Mouse (Mus musculus): ENCODE results near the gene Adamts20.

Adamts20 gene

DNA sequence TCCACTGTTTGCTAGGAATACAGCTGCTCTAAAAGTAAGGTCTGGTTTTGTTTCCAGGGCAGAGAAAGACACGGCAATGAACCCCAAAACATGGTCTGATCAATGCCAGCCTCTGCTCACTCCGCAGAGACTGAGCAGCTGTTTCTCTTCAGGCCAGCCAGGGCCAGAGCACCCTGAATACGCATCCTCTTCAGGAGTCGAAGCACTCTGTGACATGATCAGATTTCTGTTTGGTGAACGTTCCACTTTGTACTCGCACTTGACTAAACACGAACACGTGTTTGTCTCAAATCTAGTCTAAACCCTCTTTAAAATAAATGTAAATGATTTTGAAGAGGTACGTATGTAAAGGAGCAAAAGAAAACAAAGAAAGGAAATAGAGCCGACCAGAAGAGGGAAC is 130.6 kb downstream of the Adamts20 start:
- no peak for DNase-seq

DNA sequence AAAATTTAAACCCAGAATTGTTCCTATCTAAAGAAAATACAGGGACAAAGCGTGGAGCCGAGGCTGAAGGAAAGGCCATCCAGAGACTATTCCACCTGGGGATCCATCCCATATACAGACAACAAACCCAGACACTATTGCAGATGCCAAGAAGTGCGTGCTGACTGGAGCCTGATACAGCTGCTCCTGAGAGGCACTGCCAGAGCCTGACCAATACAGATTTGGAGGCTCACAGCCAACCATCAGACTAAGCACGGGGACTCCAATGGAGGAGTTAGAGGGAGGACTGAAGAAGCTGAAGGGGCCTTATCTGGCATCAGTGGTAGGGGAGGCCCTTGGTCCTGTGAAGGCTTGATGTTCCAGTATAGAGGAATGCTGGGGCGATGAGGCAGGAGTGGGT is 138.6 kb downstream of the Adamts20 start:
- DNase-seq: no peak

DNA sequence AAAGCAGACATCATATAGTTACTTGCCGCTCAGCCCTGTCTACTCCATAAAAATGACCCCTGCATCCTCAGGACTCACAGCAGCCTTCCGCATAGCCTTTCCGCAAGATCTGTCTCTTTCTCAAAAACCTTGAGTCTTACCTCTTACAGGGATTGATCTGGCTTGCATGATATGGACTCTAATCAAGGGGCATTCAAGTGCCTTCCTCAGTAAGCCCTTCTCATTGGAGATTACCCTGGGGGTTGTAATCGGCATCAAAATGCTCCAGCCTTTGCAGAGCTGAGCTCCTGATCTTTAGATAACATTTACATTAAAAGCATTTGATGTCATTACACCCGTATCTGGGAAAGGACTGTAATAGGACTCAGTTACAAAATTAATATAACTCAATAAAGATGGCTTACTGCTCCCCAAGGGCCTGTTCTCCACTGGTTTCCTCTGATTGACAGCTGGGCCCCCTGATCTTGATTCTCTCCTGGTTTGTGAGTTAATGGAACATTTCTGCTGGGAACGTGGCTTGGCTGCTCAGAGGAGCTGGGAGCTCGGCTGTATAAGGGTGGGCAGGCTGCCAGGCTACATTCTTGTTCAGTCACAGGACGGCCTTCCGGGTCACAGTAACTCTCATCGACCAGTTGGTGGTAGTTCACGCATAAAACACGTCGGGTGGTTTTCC is 139.6 kb downstream of the Adamts20 start:
- DNase-seq: peak; percentile 5

DNA sequence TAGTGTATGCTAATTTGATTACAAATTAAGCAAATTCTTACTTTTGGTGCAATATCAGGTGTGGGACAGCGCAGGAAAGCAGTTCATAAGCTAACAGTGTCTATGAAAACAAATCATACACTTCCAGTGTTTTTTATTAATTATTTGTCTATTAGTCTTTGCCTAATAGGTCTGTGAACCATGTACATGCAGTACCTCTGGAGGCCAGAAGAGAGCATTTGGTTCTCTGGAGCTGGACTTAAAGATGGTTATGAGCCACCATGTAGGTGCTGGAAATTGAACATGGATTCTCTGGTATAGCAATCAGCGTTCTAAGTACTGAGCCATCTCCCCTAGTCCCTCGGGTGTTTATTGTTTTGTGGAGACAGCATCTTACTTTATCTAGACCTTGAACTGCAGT is 149.0 kb downstream of the Adamts20 start:
- DNase-seq: no peak

DNA sequence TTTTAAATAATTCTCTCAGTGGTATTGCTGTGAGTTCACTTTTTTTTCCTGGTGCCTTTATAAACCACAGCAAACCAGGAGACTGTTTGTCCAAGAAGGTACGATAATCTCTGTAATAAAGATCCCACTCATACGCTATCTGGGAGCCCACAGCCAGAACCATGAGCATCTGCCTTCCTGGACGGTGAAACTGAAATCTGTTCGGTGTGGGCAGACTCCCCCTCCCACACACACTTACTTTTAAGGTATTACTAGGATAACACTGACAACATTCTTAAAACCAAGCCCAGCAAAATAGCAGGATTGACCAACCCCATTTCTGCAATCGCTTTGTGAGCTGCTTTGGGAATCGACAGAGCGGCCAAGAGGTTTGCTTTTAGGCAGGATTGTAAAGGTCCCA is 155.5 kb downstream of the Adamts20 start:
- no peak for DNase-seq

DNA sequence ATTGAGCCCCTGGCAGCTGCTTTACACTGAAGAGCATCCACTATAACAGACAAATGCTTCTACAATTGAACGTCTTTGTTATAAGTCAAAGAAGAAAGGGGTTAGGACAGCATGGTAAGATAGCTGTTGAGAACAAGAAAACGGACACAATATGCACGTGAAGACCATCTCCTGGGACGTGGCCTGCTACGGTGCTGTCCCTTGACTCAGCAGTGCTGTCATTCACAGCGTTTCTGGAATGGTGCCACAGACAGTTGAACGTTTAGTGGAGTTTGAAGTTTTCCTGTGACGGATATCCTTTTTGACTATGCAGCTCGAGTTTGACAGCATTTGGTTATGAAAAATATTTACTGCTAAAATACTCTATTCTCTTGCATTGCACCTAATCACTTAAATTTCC is 157.3 kb downstream of the Adamts20 start:
- DNase-seq: no peak

DNA sequence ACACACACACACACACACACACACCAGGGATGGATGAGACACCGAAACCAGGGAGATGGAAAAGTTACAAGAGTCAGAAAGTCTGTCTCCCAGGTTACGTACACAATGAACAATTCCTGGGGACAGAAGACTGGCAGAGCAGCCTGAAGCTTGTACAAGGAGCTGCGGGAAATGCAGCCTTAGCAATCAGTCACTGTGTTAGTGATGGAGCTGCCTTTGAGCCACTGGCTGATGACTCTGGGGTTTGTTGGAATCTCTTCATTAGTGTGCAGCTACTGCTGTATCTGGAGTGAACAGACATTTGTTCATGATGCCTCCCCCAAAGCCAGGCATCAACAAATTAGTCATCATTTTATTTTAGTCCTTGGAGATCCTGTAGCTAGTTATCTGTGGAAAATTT is 162.1 kb downstream of the Adamts20 start:
- no peak for DNase-seq

DNA sequence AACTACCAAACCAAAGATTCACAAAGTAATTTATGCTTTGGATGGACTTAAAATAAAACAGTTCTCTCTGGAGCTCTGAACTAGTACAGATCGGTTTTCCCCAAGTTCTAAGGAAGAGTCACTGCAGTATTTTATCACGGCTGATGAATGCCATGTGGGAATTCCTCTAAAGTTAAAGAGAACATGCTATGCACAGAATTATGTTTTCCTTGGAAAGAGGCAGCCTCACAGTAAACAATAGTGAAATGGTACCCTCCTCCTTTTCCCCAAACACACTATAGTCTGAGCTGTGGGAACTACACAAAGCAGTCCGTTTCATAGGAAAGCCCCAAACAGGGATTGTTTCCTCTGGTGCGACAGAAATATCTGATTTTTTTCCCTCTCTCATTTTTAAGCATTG is 171.1 kb downstream of the Adamts20 start:
- DNase-seq: no peak

DNA sequence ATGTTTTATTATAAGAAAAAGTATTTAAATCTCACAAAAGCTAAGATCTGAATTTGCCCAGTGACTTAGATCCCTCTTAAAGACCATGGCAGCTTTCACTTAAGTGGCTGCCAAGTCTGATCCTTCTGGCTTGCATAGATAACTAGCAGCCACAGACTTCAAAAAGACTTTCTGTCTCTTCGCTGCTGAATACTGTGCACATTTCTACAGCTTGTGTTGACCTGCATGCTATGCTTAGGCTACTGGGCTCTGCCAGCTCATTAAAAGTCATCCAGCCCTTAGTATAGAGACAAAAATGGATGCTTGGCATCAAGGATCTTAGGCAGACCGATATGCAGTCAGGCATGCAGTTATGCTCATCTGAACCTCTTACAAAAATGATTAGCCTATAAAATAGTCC is 177.2 kb downstream of the Adamts20 start:
- no peak for DNase-seq

DNA sequence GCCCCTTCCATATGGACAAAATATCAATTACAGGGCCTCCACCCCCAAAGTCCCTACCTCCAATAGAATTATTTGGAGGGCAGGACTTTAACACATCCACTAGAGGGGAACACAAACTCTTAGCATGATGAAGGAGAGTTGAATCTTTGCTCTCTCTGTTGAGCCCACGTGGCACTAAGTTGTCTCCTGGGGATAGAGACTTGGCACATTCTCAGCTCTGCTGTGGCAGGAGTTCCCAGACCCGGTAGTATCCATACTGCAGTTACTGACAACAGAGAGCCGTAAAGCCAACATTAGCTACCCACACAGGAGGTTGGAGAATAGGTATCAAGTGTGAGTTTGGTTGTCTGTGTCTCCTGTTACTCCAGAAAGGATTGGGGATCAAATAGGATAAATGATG is 177.7 kb downstream of the Adamts20 start:
- no peak for DNase-seq

DNA sequence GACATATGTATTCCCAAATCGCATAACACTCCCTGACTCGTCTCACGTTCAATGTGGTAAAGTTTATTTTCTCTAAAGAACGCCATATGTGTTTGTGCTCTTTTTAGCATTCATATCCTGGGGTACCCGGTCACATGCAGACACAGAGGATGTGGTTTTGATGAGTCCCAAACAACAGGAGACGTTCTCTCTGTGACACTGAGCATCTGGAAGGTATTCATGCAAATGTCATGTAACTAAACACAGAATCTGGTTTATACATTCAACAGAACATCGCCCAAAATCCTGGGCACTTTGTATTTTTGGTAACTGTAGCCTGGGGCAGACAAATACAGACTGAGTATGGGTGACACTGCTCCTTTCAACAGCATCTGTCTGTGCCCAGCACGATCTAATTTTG is 188.8 kb downstream of the Adamts20 start:
- DNase-seq: no peak

DNA sequence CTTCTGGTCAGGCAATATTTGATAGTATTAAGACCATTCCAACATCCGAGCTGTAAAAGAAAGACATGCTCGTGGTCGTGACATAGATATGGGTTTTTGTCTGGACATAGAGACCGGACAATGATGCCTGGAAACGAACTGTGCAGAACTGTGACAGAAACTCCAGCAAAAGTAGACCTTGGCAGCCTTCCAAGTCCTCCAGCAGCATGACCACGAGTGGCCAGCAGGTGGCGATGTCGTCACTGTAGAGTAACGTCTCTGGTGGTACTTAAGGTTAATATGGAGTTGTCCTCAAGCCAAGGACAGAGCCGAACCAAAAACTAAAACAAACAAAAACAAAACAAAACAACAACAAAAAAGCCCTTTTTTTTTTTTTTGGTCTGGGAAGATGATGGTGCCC is 199.6 kb downstream of the Adamts20 start:
- DNase-seq: peak; percentile 27

DNA sequence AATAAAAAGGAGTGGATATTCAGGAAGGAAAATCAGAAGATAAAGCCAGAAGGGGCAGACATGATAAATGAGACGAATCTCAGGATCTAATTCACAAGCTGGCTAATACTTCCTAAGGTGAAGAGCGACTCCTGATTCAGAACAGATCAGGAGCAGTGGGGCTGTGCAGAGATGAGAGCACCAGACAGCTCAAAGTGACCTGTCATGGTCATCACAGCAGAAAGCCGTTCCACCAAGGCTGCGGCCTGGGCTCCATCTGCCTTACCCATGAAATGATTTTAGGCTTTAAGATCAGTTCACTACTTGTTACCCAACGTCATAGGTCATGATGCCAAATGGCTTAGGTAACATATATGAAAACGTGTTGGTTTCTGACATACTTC is 200.7 kb downstream of the Adamts20 start:
- no peak for DNase-seq

DNA sequence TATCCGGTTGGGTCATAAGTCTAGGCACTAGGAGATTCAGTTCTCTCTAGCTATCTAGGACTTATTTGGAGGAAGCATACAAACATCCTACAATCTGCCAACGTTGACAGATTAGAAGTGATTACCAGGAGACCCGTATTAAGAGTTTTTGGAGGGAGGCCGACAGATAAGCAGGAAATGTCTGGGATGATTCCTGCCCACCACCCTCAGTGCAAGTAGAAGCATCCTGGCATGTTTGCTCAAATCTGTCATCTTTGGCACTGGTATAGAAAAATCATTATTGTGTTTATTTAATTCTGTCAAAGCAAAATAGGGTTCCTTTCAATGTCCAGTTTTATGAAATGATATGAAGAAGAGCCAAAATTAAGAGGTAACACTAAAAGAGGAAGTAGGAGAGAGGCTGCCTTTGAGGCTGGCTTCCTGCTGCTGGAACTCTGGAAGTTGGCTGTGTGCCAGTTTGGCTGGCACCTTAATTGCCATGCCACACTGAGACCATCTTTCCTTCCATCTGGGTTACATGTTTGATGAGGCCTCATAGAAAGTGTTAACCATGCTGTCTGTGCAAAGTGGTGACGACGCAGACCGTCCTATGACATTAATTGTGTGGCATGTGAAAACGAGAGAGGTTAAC is 201.2 kb downstream of the Adamts20 start:
- no peak for DNase-seq

DNA sequence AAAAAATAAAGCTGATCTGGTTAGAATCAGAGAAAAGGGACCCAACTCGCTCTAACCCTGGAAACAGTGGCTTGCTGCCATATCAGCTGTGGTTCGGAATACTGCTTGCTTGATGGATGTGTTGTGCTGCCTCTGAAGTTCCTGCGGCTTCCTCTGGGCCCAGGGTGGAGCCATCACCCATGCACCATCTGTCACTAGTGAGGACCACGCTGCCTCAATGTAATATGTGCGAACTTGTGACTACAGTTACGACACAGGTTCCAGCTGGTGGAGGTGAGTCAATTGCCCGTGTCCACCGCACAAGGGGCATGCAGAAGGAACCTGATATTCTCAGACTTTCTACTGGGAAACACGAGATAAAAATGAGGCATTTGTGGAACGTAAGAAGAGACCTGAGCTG is 202.0 kb downstream of the Adamts20 start:
- no peak for DNase-seq

DNA sequence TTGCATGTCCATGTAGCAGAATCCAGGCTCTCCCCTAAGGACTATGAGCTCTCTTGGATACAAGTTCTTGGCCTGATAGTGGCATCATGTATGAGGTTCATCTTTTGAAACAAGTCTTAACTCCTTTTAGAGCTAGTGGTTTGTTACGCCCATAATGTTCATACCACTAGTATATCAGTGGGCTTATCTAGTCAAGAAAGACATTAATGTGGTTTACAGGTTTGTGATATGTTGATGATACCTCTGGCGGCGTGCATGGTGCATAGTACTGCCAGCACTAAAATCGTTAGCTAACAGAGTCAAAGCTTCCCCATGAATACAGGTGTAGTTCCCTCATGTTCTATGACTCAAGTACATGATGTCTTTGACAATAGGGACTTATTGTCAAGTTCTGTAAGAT is 205.7 kb downstream of the Adamts20 start:
- no peak for DNase-seq

DNA sequence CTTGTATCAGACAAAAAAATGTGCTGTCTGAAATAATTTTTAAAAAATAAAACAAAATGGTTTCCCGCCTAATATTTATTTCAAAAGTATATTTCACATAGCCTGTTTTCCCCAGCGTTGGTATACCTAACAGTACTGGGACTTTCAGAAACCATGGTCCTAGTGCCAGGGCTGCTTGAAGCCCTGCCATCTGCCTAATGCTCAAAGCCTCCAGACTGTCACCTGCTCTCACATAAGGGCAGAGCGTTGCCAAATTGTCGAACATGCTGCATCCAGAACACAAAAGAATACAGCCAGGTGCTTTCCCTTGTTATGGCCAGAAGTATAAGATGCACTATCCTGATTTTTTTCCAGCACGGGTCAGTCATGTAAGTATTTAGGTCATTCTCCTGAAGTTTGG is 209.7 kb downstream of the Adamts20 start:
- peak; percentile 76 for DNase-seq

DNA sequence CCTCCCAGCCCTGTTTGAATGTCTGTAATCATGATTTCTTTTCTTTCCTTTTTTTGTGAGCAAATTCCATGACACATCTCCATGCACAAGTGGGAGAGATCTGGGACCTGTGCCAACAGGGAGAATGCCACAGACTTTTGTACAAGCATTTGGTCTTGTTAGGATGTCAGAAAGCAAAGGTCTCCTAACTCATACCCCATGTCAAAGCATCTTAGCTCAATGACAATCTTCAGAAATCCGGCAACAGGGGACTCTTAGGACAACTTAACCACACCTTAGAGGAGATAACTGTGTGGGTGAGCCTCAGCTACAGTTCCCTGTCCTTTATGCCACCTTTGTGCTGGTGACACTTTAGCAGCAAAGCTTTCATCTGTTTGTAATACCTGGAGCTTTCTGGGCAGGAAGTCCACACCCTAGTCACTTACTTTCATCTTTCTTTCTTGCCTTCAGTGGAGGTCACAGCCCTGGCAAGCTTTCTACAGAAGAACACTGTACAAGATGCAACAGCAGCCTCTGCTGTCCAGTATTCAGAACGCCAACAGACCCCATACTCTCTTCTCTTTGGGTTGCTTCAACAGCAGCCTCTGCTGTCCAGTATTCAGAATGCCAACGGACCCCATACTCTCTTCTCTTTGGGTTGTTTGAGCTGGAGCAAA is 210.2 kb downstream of the Adamts20 start:
- no peak for DNase-seq

DNA sequence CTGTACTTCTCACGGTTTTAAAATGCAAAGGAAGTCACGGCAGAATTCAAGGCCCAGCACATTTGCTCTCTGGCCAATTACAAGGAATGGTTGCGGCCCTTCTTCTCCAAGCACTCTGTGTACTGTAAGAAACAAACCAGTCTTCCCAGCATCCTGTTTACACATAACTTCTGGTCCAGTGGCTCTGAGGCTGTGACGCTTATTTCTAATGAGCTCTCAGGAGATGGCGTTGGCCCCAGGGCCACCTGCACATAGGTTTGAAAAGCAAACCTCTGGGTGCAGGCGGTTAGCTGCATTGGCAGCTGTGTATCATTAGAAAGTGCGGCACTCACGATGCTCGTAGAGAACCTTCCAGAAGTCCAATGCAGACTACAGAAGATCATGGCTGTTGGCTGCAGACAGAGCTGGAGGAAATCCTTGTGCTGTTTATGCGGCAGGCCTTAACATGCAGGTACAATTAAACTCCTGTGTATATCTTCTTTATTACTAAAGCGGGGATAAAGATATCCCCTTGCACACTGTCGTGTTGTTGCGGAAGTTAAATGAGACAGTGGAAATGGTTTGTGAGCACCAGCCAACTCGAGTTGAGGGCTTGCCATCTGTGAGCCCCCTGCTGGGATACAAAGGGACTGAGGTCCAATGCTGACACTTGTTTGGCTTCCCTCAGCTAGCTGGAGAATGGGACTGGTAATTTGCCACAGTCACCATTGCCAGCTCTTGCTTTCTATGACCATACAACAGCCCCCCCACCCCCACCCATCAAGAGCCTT is 210.9 kb downstream of the Adamts20 start:
- peak; percentile 82 for DNase-seq

DNA sequence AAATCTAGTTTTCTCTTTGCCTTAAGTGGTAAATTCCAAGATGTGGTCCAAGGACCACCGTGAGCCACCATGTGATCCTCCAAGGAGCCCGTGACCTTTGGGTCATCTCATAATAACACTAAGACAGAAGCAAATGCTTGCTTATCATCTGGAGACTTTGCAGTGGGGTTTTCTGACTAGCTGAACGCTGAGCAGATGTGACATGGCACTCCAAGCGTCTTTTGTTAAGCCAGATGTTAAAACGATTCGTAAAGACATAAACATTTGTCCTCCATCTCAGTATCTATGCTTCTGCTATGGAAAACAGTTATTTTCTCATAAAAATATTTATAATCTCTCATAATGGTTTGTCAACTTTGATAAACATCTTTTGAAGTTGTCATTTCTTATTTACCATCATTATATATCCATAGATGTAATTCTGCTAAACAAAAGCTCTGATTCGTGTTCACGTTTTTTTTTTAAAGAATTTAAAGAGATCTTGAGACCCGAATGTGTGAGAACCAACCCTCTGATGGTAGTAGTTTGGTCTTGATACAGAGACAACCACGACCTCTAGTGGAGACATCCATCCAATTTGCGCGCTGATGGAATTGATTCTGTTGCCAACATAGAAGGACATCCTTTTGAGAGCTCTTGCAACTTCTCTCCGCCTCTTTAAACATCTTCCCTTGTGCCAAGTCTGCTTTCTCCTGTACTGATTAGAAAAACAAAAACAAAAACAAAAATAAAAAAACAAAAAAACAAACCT is 212.1 kb downstream of the Adamts20 start:
- DNase-seq: no peak

DNA sequence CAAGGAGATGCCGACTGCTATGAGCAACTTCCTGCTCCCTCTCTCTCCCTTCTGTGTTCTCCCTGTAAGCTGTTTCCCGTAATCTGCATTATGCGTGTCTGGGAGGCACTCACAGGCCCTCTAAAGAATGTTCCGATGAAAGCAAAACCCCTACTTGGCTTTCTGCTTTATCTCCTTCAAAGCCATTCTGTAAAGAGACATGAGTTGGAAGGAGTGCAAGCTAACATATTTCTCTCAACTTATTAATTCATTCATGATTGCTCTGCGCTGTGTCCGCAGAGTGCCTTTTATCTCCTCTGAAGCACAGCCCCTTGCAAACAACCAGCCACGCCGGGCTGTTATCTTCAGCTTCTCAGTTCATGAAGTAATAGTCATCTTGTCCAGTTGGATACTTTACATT is 215.5 kb downstream of the Adamts20 start:
- DNase-seq: no peak

DNA sequence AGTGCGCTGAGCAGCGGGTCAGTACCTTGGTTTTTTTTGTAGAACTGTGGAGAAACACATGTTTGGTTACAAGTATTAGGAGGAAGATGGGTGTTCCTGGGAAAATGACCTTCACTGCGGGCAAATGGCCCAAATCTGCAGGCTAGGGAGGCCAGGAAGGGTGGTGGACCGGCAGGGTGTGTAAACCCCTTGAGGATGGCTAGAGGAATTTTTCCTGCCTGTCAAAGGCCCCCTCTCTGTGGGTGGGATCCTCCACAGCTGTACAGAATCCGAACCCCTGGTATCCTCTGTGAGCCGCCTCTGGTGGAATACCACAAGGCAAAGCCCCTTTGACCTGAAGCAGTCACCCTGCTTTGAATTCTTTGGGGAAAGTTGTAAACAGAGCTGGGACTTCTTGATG is 216.8 kb downstream of the Adamts20 start:
- DNase-seq: no peak

DNA sequence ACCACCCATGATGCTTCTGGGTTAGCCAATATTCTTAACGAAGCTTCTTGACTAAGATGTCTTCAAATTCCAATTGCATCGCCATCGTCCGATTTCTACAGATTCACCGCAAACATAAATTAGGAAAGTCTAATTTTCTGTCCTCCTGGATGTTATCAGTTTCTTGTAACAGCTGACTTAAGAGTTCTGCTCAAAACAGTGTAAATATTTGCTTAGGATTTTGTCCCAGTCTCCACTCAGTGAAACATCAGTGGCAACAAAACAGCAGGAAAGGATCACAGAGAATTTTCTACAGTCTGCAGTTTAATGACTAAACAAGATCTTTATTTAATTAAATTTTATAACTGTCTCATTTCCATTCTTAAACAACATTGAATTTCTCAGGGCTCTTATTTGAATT is 218.5 kb downstream of the Adamts20 start:
- no peak for DNase-seq

Data from cerebellum, adult 11-12 months (tissue).